Mouse (Mus musculus): ENCODE measurements around the gene Xbp1.
A peak's percentile ranks its signal among the peaks of the same experiment; 100 is the strongest.
"Not testable (repeated sequence)": the region's sequence is repeated elsewhere in the genome, so short reads cannot be mapped to it uniquely, and the experiment has no call there.

Gene Xbp1

GRCm38 (mm10) chr11:5520412-5521265, at the start of gene Xbp1:
Gene Xbp1 (plus strand): TSS chr11:5520659.
- DNase-seq (ENCODE audit: low read depth) = peak; percentile 79

- peak; percentile 51 for DNase-seq (ENCODE audit: low read depth)
Measured at GRCm38 (mm10) chr11:5474130-5474529, 46.3 kb upstream of the Xbp1 start.

- not testable (repeated sequence) for DNase-seq (ENCODE audit: low read depth)
Measured at GRCm38 (mm10) chr11:5475556-5476118, 44.8 kb upstream of the Xbp1 start.

GRCm38 (mm10) chr11:5476806-5477205, 43.7 kb upstream of the Xbp1 start:
- DNase-seq (ENCODE audit: low read depth) = no peak

- no peak for DNase-seq (ENCODE audit: low read depth)
Measured at GRCm38 (mm10) chr11:5478193-5478592, 42.3 kb upstream of the Xbp1 start.

- no peak for DNase-seq (ENCODE audit: low read depth)
Measured at GRCm38 (mm10) chr11:5478831-5479230, 41.6 kb upstream of the Xbp1 start.

GRCm38 (mm10) chr11:5482581-5482980, 37.9 kb upstream of the Xbp1 start:
- DNase-seq (ENCODE audit: low read depth) = no peak

- peak; percentile 73 for DNase-seq (ENCODE audit: low read depth)
Measured at GRCm38 (mm10) chr11:5485193-5486011, 35.1 kb upstream of the Xbp1 start.

GRCm38 (mm10) chr11:5489433-5489832, 31.0 kb upstream of the Xbp1 start:
- DNase-seq (ENCODE audit: low read depth) = not testable (repeated sequence)

- no peak for DNase-seq (ENCODE audit: low read depth)
Measured at GRCm38 (mm10) chr11:5490989-5491656, 29.3 kb upstream of the Xbp1 start.

GRCm38 (mm10) chr11:5491912-5492311, 28.5 kb upstream of the Xbp1 start:
- no peak for DNase-seq (ENCODE audit: low read depth)

- DNase-seq (ENCODE audit: low read depth) = no peak
Measured at GRCm38 (mm10) chr11:5493869-5494268, 26.6 kb upstream of the Xbp1 start.

GRCm38 (mm10) chr11:5495286-5495832, 25.1 kb upstream of the Xbp1 start:
- no peak for DNase-seq (ENCODE audit: low read depth)

GRCm38 (mm10) chr11:5495906-5496305, 24.6 kb upstream of the Xbp1 start:
- DNase-seq (ENCODE audit: low read depth) = no peak

GRCm38 (mm10) chr11:5496559-5497248, 23.8 kb upstream of the Xbp1 start:
- DNase-seq (ENCODE audit: low read depth) = no peak

- no peak for DNase-seq (ENCODE audit: low read depth)
Measured at GRCm38 (mm10) chr11:5498422-5498821, 22.0 kb upstream of the Xbp1 start.

- DNase-seq (ENCODE audit: low read depth) = no peak
Measured at GRCm38 (mm10) chr11:5498931-5499661, 21.4 kb upstream of the Xbp1 start.

GRCm38 (mm10) chr11:5499961-5500644, 20.4 kb upstream of the Xbp1 start:
- no peak for DNase-seq (ENCODE audit: low read depth)

GRCm38 (mm10) chr11:5500903-5501741, 19.3 kb upstream of the Xbp1 start:
- no peak for DNase-seq (ENCODE audit: low read depth)

Measured in fibroblast of lung, adult 2 months (primary cell).